Mouse (Mus musculus) brain, embryonic 14.5 days (tissue): Measurements from ENCODE around the gene Tectb.

Experiments used
- CTCF ChIP-seq: fragments of 200-500 bp; IDR thresholded peaks from 2 replicates; pipeline ENCODE4 v1.5.1; 2012; ENCODE audit warnings: inconsistent platforms, mild to moderate bottlenecking, moderate library complexity, borderline replicate concordance; ENCODE audit not compliant: insufficient read depth, insufficient read length; ENCODE audit errors: extremely low read depth
- POLR2A ChIP-seq: fragments of 200-500 bp; IDR thresholded peaks from 2 replicates; pipeline ENCODE4 v1.6.1; 2012; ENCODE audit warnings: mild to moderate bottlenecking, inconsistent platforms, borderline replicate concordance; ENCODE audit not compliant: poor library complexity, insufficient read depth, insufficient read length, severe bottlenecking; ENCODE audit errors: extremely low read depth

DNA sequence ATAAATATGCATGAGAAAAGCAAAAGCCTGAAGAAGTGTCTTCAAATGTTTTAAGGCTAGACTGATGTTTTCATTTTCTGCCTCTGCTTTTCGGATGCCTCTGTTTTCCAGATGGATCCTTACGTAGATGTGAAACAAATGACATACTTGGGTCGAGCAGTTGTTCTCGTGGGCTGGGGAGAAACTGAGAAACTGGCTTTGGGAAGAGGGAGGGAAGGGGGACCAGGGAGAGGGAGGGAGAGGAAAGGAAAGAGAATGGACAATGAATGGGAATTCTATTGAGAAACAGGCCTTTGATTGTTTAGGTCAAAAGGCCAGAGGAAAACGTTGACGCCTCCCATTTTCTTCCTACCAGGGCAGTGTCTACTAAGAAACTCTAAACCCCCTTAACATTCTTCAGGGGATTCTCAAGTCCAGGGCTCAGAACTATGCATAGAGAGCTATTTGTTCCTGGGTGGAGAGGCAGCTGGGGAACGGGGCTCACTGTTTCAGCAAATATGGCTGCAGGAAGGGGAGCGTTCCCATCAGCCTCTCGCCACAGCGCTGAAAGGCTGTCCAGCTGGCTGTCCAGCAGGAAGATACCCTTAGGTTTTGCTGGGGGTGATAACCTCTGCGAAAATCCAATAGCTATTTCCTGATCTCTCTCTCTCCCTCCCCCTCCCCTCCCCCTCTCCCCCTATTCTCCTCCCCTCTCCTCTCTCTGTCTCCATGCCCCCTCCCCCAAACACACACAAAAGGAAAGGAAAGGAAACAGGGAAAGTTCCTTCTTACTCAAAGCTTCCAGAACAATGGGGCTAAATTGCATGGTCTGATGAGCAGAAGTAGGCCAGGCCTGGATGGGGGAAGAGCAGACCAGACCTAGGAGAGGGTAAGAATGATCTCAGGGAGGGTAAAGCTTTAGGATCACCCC lies 36.9 kb upstream of the Tectb start:
- TF ChIP-seq CTCF (no peak), POLR2A (no peak)
